Mouse (Mus musculus) central nervous system, embryonic 18 days (tissue): Measurements from ENCODE around the gene Gm11213. TPM values are rescaled to one million over a fixed set of nuclear protein-coding genes. Genes with fewer than 3 reads are reported as not detected.

ENCODE experiments used
- polyA plus RNA-seq: library from polyadenylated mRNA; depleted of rRNA; stranded (reverse); fragments of >200 nt; gene quantifications from 2 replicates; pipeline ENCODE4 v1.2.3, GENCODE M21; 2012; rRNA removed

The Gm11213 gene
- not detected in 2 replicates for polyA plus RNA-seq

GRCm38 (mm10) chr4:63604945-63605344 is at the start of gene Gm11213:
Gene Gm11213 (minus strand): TSS chr4:63605261.

GRCm38 (mm10) chr4:63622378-63622835 is 17.3 kb upstream of the Gm11213 start, which contains the start of gene Tex48:
Gene Tex48 (minus strand): TSS chr4:63622428.

GRCm38 (mm10) chr4:63558407-63559081 is 46.5 kb downstream of the Gm11213 start, which contains the start of gene Tmem268:
Gene Tmem268 (plus strand): TSS chr4:63558781.

Other genes starting within 250 kb of the Gm11213 start
- gene Orm3, start 249.1 kb downstream of the Gm11213 start, polyA plus RNA-seq: not detected in 2 replicates
- gene Orm2, start 242.8 kb downstream of the Gm11213 start, polyA plus RNA-seq: not detected in 2 replicates
- gene Akna, start 201.9 kb downstream of the Gm11213 start, polyA plus RNA-seq: 2.7 and 3.5 TPM in 2 replicates
- 19.8 and 20.8 TPM in 2 replicates for gene Whrn, start 109.3 kb downstream of the Gm11213 start, polyA plus RNA-seq
- gene Atp6v1g1, start 60.5 kb downstream of the Gm11213 start, polyA plus RNA-seq: 200 and 228 TPM in 2 replicates
- gene Tmem268, start 46.5 kb downstream of the Gm11213 start, polyA plus RNA-seq: 4.1 TPM in 2 replicates
- gene Tex48, start 17.2 kb upstream of the Gm11213 start, polyA plus RNA-seq: 0.12 TPM in 1 of 2 replicates, not detected in the other
- not detected in 2 replicates for gene Gm11214, start 58.1 kb upstream of the Gm11213 start, polyA plus RNA-seq
- 0.01 and 0.03 TPM in 2 replicates for gene Tnfsf15, start 139.9 kb upstream of the Gm11213 start, polyA plus RNA-seq